Mouse (Mus musculus) liver, postnatal 0 days (tissue): ENCODE measurements around the gene Hoxb6.

Source experiments
- CTCF ChIP-seq: sonication (generic); IDR thresholded peaks from 2 replicates; pipeline ENCODE4 v1.5.1; 2016; ENCODE audit warnings: antibody characterized with exemption, low read depth
- EP300 ChIP-seq: IDR thresholded peaks from 2 replicates; pipeline ENCODE4 v1.6.1; 2016; ENCODE audit warnings: antibody characterized with exemption, low read depth, mild to moderate bottlenecking

DNA sequence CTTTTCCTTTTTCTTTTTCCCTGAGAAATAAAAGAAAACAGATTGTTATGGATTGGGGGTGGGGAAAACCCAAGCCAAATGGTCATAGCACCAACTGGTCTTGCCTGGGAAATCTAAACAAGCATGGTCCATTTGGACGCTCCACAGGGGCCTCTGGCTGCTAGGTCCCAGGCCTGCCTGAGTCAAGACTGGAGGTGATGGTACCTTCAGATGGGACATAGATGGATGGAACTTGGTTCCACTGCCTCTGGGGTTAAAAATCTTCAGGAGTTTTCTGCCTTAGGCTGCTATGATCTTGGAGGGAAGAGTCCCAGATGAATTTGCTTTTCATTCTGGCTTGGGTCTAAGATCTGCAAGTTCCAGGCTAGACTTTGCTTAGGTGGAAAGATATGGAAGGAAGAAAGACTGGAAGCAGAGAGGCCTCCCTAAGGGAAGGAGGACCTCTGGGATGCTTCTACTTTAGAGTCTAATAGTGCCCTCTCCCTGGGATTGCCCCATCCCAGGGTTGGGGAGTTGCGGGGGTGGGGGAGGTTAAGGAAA, 51.0 kb downstream of the Hoxb6 start:
- TF ChIP-seq EP300 = no peak
- no peak for TF ChIP-seq CTCF
